Mouse (Mus musculus) liver, embryonic 14.5 days (tissue): ENCODE results near the gene Rhbg.

Experiments
- CTCF ChIP-seq: IDR thresholded peaks from 2 replicates; pipeline ENCODE4 v1.5.1; 2016; ENCODE audit warnings: antibody characterized with exemption, low read depth, control low read depth
- EP300 ChIP-seq: IDR thresholded peaks from 2 replicates; pipeline ENCODE4 v1.6.1; 2016; ENCODE audit warnings: antibody characterized with exemption, low read depth

DNA sequence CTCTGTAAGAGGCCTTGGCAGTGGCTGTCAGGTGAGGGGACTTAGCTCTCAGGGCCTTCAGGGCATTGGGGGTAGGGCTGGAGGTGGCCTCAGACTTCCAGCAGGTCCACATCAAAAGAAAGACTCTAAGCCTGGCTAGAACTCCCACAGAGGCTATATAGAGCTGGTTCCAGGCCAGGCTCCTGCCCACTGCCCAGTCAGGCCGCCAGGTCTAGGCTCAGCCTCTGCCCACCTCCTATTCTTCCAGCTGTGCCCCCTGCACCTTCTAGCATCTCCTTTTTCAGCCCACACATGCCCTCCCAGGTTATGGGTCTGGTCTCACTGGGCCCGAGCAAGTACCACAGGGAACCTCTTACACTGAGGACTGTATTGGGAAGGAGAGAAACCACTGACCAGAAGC is 29.6 kb downstream of the Rhbg start:
- TF ChIP-seq CTCF (no peak), EP300 (no peak)
